Mouse (Mus musculus): Measurements from ENCODE around the gene Psg16.
"Not testable (repeated sequence)": the region's sequence is repeated elsewhere in the genome, so short reads cannot be mapped to it uniquely, and the experiment has no call there.

Gene Psg16

DNA sequence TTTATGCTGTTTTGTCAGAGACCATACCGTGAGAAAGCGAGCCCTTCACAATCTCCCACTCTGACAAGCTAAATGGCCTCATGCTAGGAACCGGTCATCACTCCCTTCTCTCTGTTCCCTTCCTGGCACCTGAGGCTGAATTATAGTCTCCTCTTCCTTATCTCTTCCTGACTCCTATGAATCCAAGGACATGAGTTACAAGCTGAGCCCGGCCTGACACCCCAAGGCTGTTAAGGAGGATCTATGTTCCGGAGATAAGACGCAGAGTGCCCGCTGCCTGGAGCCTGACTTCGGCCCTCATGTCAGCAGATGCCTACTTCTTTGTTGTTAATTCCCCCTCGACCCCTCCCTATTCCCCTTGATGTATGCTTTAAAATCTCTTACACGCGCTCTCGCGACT lies 27.8 kb downstream of the Psg16 start:
- not testable (repeated sequence) for DNase-seq (ENCODE audit: low spot score)

DNA sequence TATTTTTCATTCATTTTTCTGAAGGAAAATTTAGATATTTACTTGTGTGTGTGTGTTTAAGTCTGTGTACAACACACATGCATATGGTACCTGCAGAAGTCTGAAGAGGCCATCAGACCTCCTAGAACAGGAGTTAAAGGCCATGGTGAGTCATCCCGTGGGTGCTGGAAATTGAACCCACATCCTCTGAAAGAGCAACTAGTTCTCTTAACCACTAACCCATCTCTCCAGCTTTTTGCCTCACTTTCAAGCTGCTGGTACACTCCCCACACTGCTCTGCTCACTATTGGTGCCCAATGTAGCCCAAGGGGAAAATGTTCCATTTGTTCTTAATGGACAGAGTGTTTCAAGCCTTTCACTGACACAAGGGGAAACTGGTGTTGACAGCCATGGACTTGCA lies 61.5 kb downstream of the Psg16 start:
- DNase-seq (ENCODE audit: low spot score) = no peak

DNA sequence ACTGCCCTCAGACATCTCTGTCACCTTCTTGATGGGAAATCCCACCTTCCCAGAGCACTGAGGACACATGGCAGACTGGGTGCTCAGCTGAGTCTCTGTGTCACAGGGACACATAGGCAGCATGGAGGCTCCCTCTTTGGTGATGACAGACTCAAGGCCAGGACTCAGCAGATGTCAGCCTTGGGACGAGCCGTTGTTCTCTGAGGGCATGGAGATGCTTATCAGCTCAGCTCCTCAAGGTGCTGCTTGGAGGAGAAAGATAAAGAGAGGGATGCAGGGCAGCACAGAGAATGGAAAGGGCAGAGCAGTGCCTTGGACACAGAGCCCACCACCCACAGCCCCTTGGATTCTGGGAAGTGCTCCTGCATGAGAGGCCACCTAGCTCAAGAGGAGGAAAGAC lies 76.1 kb downstream of the Psg16 start, which contains the start of gene Ceacam3:
Gene Ceacam3 (plus strand): TSS at position 352 of the 400 bp plus-strand sequence.
- DNase-seq (ENCODE audit: low spot score) = no peak

DNA sequence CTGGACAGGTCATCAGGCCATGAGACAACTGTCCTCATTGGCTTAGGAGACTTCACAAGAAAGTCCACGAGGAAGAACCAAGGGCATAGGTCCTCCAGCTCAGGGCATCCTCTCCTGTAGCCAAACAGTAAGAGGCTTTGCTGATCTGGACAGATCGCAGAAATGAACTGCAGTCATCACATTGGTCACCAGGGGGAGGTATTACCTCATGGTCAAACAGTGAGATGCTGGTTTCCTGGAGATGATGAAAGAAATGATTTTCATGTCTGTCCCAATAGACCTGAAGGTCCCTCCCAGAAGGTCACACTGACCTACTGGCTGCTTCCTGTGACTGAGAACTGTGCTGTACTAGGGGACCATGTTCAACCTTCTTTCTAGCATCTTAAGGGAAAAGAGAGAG lies 81.8 kb downstream of the Psg16 start:
- DNase-seq (ENCODE audit: low spot score) = no peak

DNA sequence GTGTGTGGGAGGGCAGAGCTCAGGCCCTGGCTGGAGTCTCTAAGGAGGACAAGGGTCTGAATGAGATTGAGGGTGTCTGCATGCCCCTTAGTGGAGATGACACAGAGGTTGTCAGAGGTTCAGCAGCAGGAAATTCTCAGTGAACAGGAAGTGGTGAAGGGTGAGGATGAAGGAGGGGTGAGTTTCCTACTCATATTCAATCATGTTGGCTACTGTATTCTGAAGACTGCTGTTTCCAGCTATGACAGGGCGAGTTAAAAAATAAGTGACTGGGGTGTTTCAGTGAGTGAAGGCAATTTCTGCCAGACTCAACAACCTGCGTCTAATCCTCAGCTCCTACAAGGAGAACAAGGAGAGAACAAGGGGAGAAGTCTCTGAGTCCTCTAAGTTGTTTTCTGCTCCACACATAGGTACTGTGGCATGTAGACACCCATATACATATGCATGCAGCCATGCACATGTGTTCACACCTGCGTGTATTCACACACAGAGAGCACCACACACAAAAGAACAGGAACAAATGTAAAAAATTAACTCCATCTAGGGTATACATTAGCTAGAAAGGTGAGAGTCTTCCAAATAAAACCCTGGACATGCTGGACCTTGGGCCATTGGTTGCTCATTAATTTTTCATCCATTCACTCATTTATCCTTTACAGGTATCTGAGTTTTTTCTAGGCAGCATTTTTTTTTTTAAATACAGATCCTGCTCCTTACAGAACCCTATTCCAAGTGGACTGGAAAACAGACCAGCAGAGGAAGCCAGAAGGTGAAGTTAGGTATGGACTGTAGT lies 83.2 kb downstream of the Psg16 start:
- DNase-seq (ENCODE audit: low spot score) = no peak

DNA sequence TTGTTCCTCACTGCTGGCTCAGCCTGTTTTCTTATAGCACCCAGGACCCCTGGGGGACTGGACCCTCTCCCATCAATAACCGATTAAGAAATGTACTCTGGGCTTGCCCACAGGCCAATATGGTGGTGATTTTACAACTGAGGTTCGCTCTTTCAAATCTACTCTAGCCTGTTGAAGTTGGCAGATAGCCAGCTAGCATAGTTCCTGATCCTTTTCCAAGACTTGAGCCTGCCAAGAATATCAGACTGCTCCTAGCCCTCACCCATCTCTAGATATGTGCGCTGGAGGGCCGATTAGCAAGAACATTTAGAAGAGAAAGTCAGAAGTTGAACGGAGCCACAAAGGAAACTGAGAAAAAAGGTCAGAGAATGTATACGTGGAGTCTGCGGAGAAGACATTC lies 85.2 kb downstream of the Psg16 start:
- DNase-seq (ENCODE audit: low spot score) = no peak

DNA sequence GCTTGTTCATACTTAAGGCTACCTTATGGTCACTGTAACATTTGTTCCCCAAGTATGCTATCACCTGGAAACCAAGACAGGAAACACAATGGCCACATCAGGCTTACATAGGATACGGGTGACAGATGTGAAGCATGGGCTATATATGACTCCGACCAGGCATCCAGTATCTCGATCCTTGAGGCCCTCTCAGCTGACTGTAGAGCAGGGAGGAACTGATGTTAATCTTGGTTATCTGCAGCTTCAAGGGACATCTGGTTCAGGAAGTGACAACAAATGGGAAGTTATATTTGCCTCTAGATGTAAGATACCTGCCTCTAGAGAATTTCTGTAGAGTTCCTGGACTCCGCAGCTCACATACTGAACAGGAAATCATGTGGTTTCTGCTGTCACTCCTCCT lies 98.0 kb downstream of the Psg16 start:
- DNase-seq (ENCODE audit: low spot score) = no peak
